Mouse (Mus musculus) Patski (cell line): ENCODE data around the gene Sumo1. TPM values are rescaled to one million over a fixed set of nuclear protein-coding genes. Genes with fewer than 3 reads are reported as not detected.

Experiments
- ATAC-seq: fragments of 100-300 bp; one replicate; pipeline ENCODE4 v1.8.0; 2021
- CTCF ChIA-PET: fragments of 350-600 bp; sonication (Branson Sonifier 250); formaldehyde crosslinking; loops from one replicate; lab custom pipeline; 2022; ENCODE audit warnings: inconsistent platforms; lab: Charles Lee
- POLR2A ChIA-PET: fragments of 350-600 bp; sonication (Branson Sonifier 250); formaldehyde crosslinking; loops from one replicate; lab custom pipeline; 2022; ENCODE audit warnings: antibody characterized with exemption, inconsistent platforms; lab: Charles Lee
- DNase-seq: peaks from one replicate; pipeline ENCODE4 v3.0.0-alpha.2; 2011; ENCODE audit warnings: low read depth, low spot score
- H3K27me3 ChIP-seq: fragments of 371-371 bp; one replicate; pipeline ENCODE4 v1.5.1; 2021
- CTCF ChIP-seq: fragments of 100-300 bp; IDR thresholded peaks from one replicate; pipeline ENCODE4 v1.5.1; 2021
- in situ Hi-C: fragments of 300-500 bp; cut with MboI; formaldehyde crosslinking; loops from 3 replicates; pipeline ENCODE4 v1.11.1; 2018; ENCODE audit warnings: low pct_unique_long_range_greater_than_20kb, mixed read lengths
- polyA plus RNA-seq: library from polyadenylated mRNA; unstranded; gene quantifications from one replicate; pipeline ENCODE4 v1.2.3, GENCODE M21; 2021

Gene Sumo1
- polyA plus RNA-seq, 1 experiment from 2014 or later: 173 TPM

DNA sequence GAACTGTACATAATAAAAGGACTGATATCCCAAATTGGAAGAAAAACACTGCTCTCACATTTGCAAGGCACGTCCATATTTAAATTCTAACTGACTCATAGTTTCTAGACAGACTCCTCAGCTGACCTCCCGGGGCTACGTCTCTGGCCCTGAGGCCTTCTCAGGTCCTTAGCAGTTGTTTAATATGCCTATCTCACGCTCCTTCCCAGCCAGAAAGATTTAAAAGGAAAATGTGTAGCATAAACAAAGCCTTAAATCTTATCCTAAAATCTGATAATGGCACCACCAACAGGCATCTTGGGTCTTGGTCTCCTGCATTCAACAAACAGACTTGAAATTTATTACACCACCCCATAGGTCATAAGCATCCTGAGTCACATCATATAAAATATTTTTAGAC lies 91.9 kb downstream of the Sumo1 start:
- no peaks in the 10 kb centered on the region for H3K27me3 ChIP-seq
- ATAC-seq (no peak), DNase-seq (no peak)
- POLR2A ChIA-PET: no interaction called here
- TF ChIP-seq CTCF: no peak
- in situ Hi-C loops: no loop called here
- CTCF ChIA-PET: interaction anchor here (0.9 to 2.7 kb wide), 4 partner anchors 62 to 292 kb away, joined by 3 to 9 read pairs (median 3); no protein-coding TSS in a partner anchor

GRCm38 (mm10) chr1:59574262-59575187 lies 96.1 kb downstream of the Sumo1 start:
- ChIA-PET POLR2A (no interaction called here), CTCF (interaction anchor here (1.4 kb wide), 1 partner anchor 8 kb away, joined by 3 read pairs; no protein-coding TSS in a partner anchor)
- in situ Hi-C loops: no loop called here
- no peaks in the 10 kb centered on the region for H3K27me3 ChIP-seq
- DNase-seq (no peak), ATAC-seq (no peak)
- TF ChIP-seq CTCF: no peak

DNA sequence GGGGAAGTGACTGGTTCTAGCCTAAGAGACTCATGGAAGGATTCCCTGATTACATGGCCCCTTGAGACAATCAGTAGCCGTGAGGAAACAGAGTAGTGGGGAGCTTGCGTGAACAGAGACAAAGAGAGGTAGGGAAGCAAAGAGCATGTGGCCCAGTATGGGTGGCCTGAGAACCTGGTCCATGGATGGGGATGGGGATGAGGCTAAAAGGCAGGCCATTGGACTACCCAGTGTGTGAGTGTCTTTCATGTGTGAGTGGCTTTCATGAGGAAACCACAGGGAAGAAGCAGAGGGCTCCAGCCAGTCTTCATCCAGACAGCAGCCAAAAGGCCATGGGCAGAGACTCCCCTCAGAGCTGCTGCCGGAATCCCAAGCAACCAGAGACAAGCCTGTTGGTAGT lies 96.8 kb downstream of the Sumo1 start:
- H3K27me3 ChIP-seq: no peaks in the 10 kb centered on the region
- CTCF ChIA-PET: no interaction called here
- in situ Hi-C loops: no loop called here

DNA sequence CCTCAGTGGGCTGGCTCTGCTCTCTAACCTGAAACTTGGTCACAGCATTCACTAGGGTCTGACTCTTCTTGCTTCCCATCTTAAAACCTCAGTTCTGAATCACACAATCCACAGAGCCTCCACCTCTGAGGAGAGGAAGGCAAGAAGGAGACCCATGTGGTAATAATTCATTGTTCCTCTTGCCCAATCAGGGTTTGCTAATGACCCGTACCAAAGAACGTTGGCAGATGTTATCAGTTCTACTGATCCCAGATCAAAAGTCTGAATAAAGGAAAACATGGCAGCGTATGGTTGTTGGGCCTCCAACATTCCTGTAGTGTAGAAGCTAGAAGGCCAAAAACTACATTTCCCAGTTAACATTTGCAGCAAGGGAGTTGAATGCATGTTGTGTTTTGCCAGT lies 99.1 kb downstream of the Sumo1 start:
- POLR2A ChIA-PET: no interaction called here
- no peak for TF ChIP-seq CTCF
- CTCF ChIA-PET: no interaction called here
- DNase-seq (no peak), ATAC-seq (no peak)
- no peaks in the 10 kb centered on the region for H3K27me3 ChIP-seq
- in situ Hi-C loops: no loop called here

More for the DNA sequence above, 96.8 kb downstream of the Sumo1 start:
- ATAC-seq (no peak), DNase-seq (no peak)
- TF ChIP-seq CTCF: no peak
- POLR2A ChIA-PET: no interaction called here

GRCm38 (mm10) chr1:59570767-59571166 lies 99.9 kb downstream of the Sumo1 start:
- ChIA-PET POLR2A (no interaction called here), CTCF (no interaction called here)
- DNase-seq: no peak
- no peak for TF ChIP-seq CTCF
- in situ Hi-C loops: no loop called here
- ATAC-seq: no peak
- H3K27me3 ChIP-seq: no peaks in the 10 kb centered on the region

GRCm38 (mm10) chr1:59569301-59569700 lies 101.3 kb downstream of the Sumo1 start:
- no peak for TF ChIP-seq CTCF
- no peak for DNase-seq
- in situ Hi-C loops: no loop called here

GRCm38 (mm10) chr1:59568283-59568682 lies 102.4 kb downstream of the Sumo1 start:
- POLR2A ChIA-PET: interaction anchor here (1.1 kb wide), 1 partner anchor 12 kb away, joined by 3 read pairs; no protein-coding TSS in a partner anchor
- no peaks in the 10 kb centered on the region for H3K27me3 ChIP-seq
- no peak for TF ChIP-seq CTCF
- in situ Hi-C loops: no loop called here
- DNase-seq: no peak
- no peak for ATAC-seq
- CTCF ChIA-PET: no interaction called here

More at GRCm38 (mm10) chr1:59569301-59569700, 101.3 kb downstream of the Sumo1 start:
- ChIA-PET POLR2A (interaction anchor here (0.8 kb wide), 1 partner anchor 31 kb away, joined by 3 read pairs; no protein-coding TSS in a partner anchor), CTCF (interaction anchor here (1.2 kb wide), 1 partner anchor 24 kb away, joined by 3 read pairs; no protein-coding TSS in a partner anchor)
- no peak for ATAC-seq
- no peaks in the 10 kb centered on the region for H3K27me3 ChIP-seq

DNA sequence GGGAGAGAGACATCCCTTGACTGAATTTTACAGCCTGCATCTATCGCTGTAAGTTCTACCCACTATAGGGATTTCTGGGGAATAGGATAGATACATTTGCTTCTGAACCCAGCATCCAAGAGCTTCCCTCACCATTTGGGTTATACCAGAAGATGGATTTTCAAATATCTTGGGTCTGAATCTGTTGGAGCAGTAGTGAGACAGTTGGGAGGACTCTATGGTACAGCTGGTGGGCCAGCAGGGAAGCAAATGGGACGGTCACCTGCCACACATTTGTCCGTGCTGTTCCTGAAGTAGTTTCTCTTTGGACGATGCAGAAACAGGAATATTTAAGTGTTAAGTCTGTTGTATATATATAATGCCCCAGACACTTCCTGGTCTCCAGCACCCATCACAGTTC lies 103.1 kb downstream of the Sumo1 start:
- CTCF ChIA-PET: interaction anchor here (1.4 kb wide), 1 partner anchor 8 kb away, joined by 3 read pairs; no protein-coding TSS in a partner anchor
- in situ Hi-C loops: no loop called here

GRCm38 (mm10) chr1:59566926-59567325 lies 103.7 kb downstream of the Sumo1 start:
- ATAC-seq (peak; percentile 44), DNase-seq (peak; percentile 42)
- ChIA-PET CTCF (interaction anchor here (1.4 kb wide), 1 partner anchor 8 kb away, joined by 3 read pairs; no protein-coding TSS in a partner anchor), POLR2A (interaction anchor here (0.5 kb wide), 1 partner anchor 1716 kb away, joined by 4 read pairs; no protein-coding TSS in a partner anchor)
- TF ChIP-seq CTCF: no peak
- in situ Hi-C loops: no loop called here
- no peaks in the 10 kb centered on the region for H3K27me3 ChIP-seq

More for the DNA sequence above, 103.1 kb downstream of the Sumo1 start:
- POLR2A ChIA-PET: no interaction called here
- DNase-seq (no peak), ATAC-seq (no peak)
- TF ChIP-seq CTCF: no peak
- no peaks in the 10 kb centered on the region for H3K27me3 ChIP-seq

- DNase-seq (no peak), ATAC-seq (no peak)
- ChIA-PET POLR2A (no interaction called here), CTCF (interaction anchor here (1.4 kb wide), 1 partner anchor 9 kb away, joined by 3 read pairs; no protein-coding TSS in a partner anchor)
- in situ Hi-C loops: no loop called here
- TF ChIP-seq CTCF: no peak
- no peaks in the 10 kb centered on the region for H3K27me3 ChIP-seq
Observed at GRCm38 (mm10) chr1:59566281-59566680, 104.4 kb downstream of the Sumo1 start.
